Mouse (Mus musculus): ENCODE measurements at regions not wholly inside any gene's neighbourhood (a gene's known extent, or its start where the extent isn't known, plus 50 kb on each side); places are given as distances from the start of the nearest gene placed in this dataset.

DNA sequence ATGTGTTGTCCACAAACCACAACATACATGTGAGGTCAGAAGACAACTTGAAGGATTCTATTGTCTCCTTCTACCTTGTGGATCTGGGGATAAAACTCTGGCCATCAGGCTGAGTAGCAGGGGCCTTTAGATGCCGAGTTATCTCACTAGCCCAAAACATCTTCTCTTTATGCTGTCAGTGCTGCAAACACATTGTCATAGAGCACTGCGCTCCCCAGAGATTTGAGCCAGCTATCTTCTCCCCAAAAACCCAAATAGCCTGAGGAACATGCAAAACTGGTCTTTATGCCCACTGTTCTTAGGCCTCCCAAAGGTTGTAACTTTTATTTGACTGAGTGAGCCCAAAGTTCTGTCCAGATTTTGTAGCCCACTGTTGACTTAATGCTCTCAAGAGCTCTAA is 102.0 kb downstream of the Dad1 start:
- H3K36me3 ChIP-seq (ENCODE audit: control insufficient read depth, insufficient read depth, low read length) = no peaks in the 10 kb centered on the region
- H3K27ac ChIP-seq (ENCODE audit: control insufficient read depth, insufficient read depth, low read length) = no peak overlapping the region; the same call in 1 of the 2 replicates
- no peak for DNase-seq
- H3K27me3 ChIP-seq (ENCODE audit: control insufficient read depth, insufficient read depth, low read length) = no peaks in the 10 kb centered on the region
- H3K4me1 ChIP-seq (replicated peaks; ENCODE audit: control insufficient read depth, insufficient read depth, low read length) = peaks cover 54% of the 10 kb centered on the region
- TF ChIP-seq CTCF (IDR thresholded peaks at IDR 0.05; ENCODE audit: borderline replicate concordance, control insufficient read depth, extremely low read depth, insufficient read depth, low read length, poor library complexity) (no peak), POLR2A (IDR thresholded peaks at IDR 0.05; ENCODE audit: control insufficient read depth, extremely low read depth, insufficient read depth, low read length, poor library complexity) (no peak)
- WGBS = 87% methylated on average over 2 of the region's 2 CpGs
- no peak overlapping the region for H3K4me3 ChIP-seq (ENCODE audit: control insufficient read depth, insufficient read depth, low read length)

DNA sequence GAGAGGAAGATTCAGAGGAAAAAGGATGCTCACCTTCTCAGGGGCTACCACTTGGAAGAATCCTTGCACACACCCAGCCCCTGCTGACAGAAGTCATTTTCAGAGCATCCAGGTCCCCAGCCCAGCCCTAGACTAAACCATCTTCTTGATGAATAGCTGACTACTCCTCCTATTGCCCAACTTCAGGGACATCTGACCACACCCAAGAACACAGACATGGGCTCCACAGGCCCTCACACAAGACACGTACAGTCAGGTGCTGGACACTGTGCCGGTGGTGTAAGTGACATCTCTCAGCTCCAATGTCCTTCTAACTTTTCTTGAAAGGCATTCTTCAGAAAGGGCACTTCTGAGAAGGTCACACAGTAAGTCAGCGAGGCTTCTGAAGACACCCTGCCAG is 102.6 kb downstream of the Dad1 start:
- H3K27me3 ChIP-seq (ENCODE audit: control insufficient read depth, insufficient read depth, low read length) = no peaks in the 10 kb centered on the region
- H3K4me3 ChIP-seq (ENCODE audit: control insufficient read depth, insufficient read depth, low read length) = no peak overlapping the region
- DNase-seq = no peak
- no peaks in the 10 kb centered on the region for H3K36me3 ChIP-seq (ENCODE audit: control insufficient read depth, insufficient read depth, low read length)
- TF ChIP-seq CTCF (IDR thresholded peaks at IDR 0.05; ENCODE audit: borderline replicate concordance, control insufficient read depth, extremely low read depth, insufficient read depth, low read length, poor library complexity) = no peak
- TF ChIP-seq POLR2A (IDR thresholded peaks at IDR 0.05; ENCODE audit: control insufficient read depth, extremely low read depth, insufficient read depth, low read length, poor library complexity) = no peak
- H3K27ac ChIP-seq (ENCODE audit: control insufficient read depth, insufficient read depth, low read length) = peak overlapping the region; percentile 43; the same call in 1 of the 2 replicates
- 96% methylated on average over 3 of the region's 3 CpGs for WGBS
- H3K4me1 ChIP-seq (replicated peaks; ENCODE audit: control insufficient read depth, insufficient read depth, low read length) = peaks cover 55% of the 10 kb centered on the region

DNA sequence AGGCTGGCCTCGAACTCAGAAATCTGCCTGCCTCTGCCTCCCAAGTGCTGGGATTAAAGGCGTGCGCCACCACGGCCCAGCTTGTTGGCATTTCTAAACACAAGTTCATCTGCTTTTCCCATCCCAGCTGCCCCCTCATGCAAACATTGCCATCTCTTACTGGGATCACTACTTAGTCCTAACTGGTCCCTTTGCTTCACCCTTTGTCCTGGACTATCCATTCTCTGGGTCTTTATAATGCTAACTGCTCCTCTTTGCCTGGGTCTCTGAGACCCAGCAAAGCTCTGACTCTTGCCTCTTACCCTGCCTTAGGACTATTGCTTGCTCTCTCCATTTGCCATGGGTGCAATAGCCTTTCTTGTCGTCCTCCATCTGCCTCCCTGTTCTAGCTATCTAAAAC is 103.7 kb downstream of the Dad1 start:
- TF ChIP-seq CTCF (IDR thresholded peaks at IDR 0.05; ENCODE audit: borderline replicate concordance, control insufficient read depth, extremely low read depth, insufficient read depth, low read length, poor library complexity) = no peak
- no peak for TF ChIP-seq POLR2A (IDR thresholded peaks at IDR 0.05; ENCODE audit: control insufficient read depth, extremely low read depth, insufficient read depth, low read length, poor library complexity)
- 96% methylated on average over 5 of the region's 5 CpGs for WGBS
- peaks cover 4% of the 10 kb centered on the region; the same call in 1 of the 2 replicates for H3K36me3 ChIP-seq (ENCODE audit: control insufficient read depth, insufficient read depth, low read length)
- H3K27me3 ChIP-seq (ENCODE audit: control insufficient read depth, insufficient read depth, low read length) = no peaks in the 10 kb centered on the region
- DNase-seq = no peak
- H3K4me3 ChIP-seq (ENCODE audit: control insufficient read depth, insufficient read depth, low read length) = no peak overlapping the region
- no peak overlapping the region for H3K27ac ChIP-seq (ENCODE audit: control insufficient read depth, insufficient read depth, low read length)
- H3K4me1 ChIP-seq (replicated peaks; ENCODE audit: control insufficient read depth, insufficient read depth, low read length) = peaks cover 53% of the 10 kb centered on the region

DNA sequence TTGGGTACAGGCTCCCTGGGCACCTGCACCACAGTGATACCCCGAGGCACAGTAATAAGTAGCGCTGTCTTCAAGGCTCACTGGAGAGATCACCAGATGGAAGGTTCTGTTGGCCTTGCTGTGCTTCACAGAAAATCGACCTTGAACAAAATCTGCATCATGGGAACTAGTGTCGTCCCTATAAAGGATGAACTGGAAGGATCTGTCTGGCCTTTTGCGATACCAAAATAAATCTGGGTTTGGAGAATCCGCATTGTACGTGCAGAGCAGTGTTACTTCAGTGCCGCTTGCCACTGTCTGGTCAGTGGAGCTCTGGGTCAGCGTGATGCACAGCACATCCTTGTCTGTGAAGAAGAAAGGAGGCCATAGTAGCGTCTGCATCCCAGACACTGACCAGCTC is 105.3 kb downstream of the Dad1 start:
- peaks cover 10% of the 10 kb centered on the region; the same call in 1 of the 2 replicates for H3K36me3 ChIP-seq (ENCODE audit: control insufficient read depth, insufficient read depth, low read length)
- peak overlapping the region; percentile 18; the same call in 1 of the 2 replicates for H3K4me3 ChIP-seq (ENCODE audit: control insufficient read depth, insufficient read depth, low read length)
- DNase-seq = no peak
- peak overlapping the region; percentile 72; the same call in 1 of the 2 replicates for H3K27ac ChIP-seq (ENCODE audit: control insufficient read depth, insufficient read depth, low read length)
- no peaks in the 10 kb centered on the region for H3K27me3 ChIP-seq (ENCODE audit: control insufficient read depth, insufficient read depth, low read length)
- no peak for TF ChIP-seq POLR2A (IDR thresholded peaks at IDR 0.05; ENCODE audit: control insufficient read depth, extremely low read depth, insufficient read depth, low read length, poor library complexity)
- peaks cover 49% of the 10 kb centered on the region for H3K4me1 ChIP-seq (replicated peaks; ENCODE audit: control insufficient read depth, insufficient read depth, low read length)
- 83% methylated on average over 10 of the region's 10 CpGs for WGBS

DNA sequence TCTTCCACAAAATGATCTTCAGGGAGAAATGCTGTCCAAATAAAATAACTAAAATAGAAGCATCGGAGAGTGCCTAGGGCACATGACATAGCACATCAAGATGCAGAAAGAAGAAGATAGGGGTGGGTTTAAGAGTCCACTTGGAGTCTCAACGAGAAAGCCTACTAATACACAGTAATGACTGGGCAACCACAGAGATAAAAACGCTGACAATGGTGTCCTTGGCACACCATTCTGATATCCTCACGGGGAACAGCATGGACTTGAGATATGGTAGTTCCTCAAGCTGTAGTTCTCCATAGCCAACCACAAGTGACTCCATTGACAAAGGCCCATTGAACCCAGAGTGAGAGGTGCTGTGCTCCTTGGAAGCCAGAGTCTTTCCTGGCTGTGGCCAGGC is 105.8 kb downstream of the Dad1 start:
- Histone ChIP-seq H3K4me3 (ENCODE audit: control insufficient read depth, insufficient read depth, low read length) (no peak overlapping the region), H3K4me1 (replicated peaks; ENCODE audit: control insufficient read depth, insufficient read depth, low read length) (peaks cover 45% of the 10 kb centered on the region), H3K27me3 (ENCODE audit: control insufficient read depth, insufficient read depth, low read length) (no peaks in the 10 kb centered on the region), H3K27ac (ENCODE audit: control insufficient read depth, insufficient read depth, low read length) (peak overlapping the region; percentile 64), H3K36me3 (ENCODE audit: control insufficient read depth, insufficient read depth, low read length) (peaks cover 14% of the 10 kb centered on the region; the same call in 1 of the 2 replicates)
- DNase-seq = no peak
- 79% methylated on average over 4 of the region's 4 CpGs for WGBS
- TF ChIP-seq CTCF (IDR thresholded peaks at IDR 0.05; ENCODE audit: borderline replicate concordance, control insufficient read depth, extremely low read depth, insufficient read depth, low read length, poor library complexity) (no peak), POLR2A (IDR thresholded peaks at IDR 0.05; ENCODE audit: control insufficient read depth, extremely low read depth, insufficient read depth, low read length, poor library complexity) (no peak)

DNA sequence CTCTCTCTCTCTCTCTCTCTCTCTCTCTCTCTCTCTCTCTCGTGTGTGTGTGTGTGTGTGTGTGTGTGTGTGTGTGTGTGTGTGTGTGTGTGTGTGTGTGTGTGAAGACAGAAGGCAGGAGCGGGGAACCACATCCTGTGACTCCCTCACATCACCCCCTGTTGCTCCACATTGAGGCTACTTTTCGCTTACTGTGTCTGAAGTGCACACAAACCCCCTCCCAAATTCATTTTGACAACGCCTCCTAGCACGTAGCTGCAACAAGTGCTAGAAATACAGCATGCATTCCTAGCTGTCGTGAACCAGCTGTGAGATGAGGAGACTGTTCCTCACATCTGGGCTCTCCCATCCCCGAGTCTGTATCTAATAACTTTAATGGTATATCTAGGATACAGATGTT is 106.4 kb downstream of the Dad1 start:
- Histone ChIP-seq H3K36me3 (ENCODE audit: control insufficient read depth, insufficient read depth, low read length) (peaks cover 14% of the 10 kb centered on the region; the same call in 1 of the 2 replicates), H3K4me1 (replicated peaks; ENCODE audit: control insufficient read depth, insufficient read depth, low read length) (peaks cover 45% of the 10 kb centered on the region)
- peak; percentile 54 for DNase-seq

More for the DNA sequence above, 106.4 kb downstream of the Dad1 start:
- 14% methylated on average over 7 of the region's 7 CpGs for WGBS
- no peak for TF ChIP-seq POLR2A (IDR thresholded peaks at IDR 0.05; ENCODE audit: control insufficient read depth, extremely low read depth, insufficient read depth, low read length, poor library complexity)
- TF ChIP-seq CTCF (IDR thresholded peaks at IDR 0.05; ENCODE audit: borderline replicate concordance, control insufficient read depth, extremely low read depth, insufficient read depth, low read length, poor library complexity) = no peak
- H3K27ac ChIP-seq (ENCODE audit: control insufficient read depth, insufficient read depth, low read length) = peak overlapping the region; percentile 68
- no peaks in the 10 kb centered on the region for H3K27me3 ChIP-seq (ENCODE audit: control insufficient read depth, insufficient read depth, low read length)
- H3K4me3 ChIP-seq (ENCODE audit: control insufficient read depth, insufficient read depth, low read length) = no peak overlapping the region
